Mouse (Mus musculus): ENCODE measurements around the gene St8sia1.

Gene St8sia1

GRCm38 (mm10) chr6:142979665-142980660 is 15.7 kb upstream of the St8sia1 start:
- no peak for DNase-seq (ENCODE audit: low spot score in 2 of 2)

GRCm38 (mm10) chr6:142977221-142977620 is 13.0 kb upstream of the St8sia1 start:
- DNase-seq (ENCODE audit: low spot score in 2 of 2): no peak

- DNase-seq (ENCODE audit: low spot score in 2 of 2): no peak
These were observed 9.0 kb upstream of the St8sia1 start for GRCm38 (mm10) chr6:142973289-142973688.

GRCm38 (mm10) chr6:142972205-142972604 is 8.0 kb upstream of the St8sia1 start:
- peak in 1 of 2 experiments; percentile 41 for DNase-seq (ENCODE audit: low spot score in 2 of 2)

GRCm38 (mm10) chr6:142967407-142967806 is 3.2 kb upstream of the St8sia1 start:
- DNase-seq (ENCODE audit: low spot score in 2 of 2): no peak

- DNase-seq (ENCODE audit: low spot score in 2 of 2): peak; percentile 53 to 66
These were observed 506 bp upstream of the St8sia1 start for GRCm38 (mm10) chr6:142964531-142965385.

- DNase-seq (ENCODE audit: low spot score in 2 of 2): no peak
These were observed 674 bp downstream of the St8sia1 start for GRCm38 (mm10) chr6:142963480-142964075.

- no peak for DNase-seq (ENCODE audit: low spot score in 2 of 2)
These were observed 1.4 kb downstream of the St8sia1 start for GRCm38 (mm10) chr6:142962881-142963280.

- no peak for DNase-seq (ENCODE audit: low spot score in 2 of 2)
These were observed 1.8 kb downstream of the St8sia1 start for GRCm38 (mm10) chr6:142962476-142962875.

GRCm38 (mm10) chr6:142961721-142962455 is 2.4 kb downstream of the St8sia1 start:
- DNase-seq (ENCODE audit: low spot score in 2 of 2): no peak

GRCm38 (mm10) chr6:142956556-142956955 is 7.7 kb downstream of the St8sia1 start:
- no peak for DNase-seq (ENCODE audit: low spot score in 2 of 2)

GRCm38 (mm10) chr6:142955281-142955680 is 9.0 kb downstream of the St8sia1 start:
- DNase-seq (ENCODE audit: low spot score in 2 of 2): peak in 1 of 2 experiments; percentile 13

- DNase-seq (ENCODE audit: low spot score in 2 of 2): peak in 1 of 2 experiments; percentile 12
These were observed 11.1 kb downstream of the St8sia1 start for GRCm38 (mm10) chr6:142953189-142953588.

- no peak for DNase-seq (ENCODE audit: low spot score in 2 of 2)
These were observed 11.8 kb downstream of the St8sia1 start for GRCm38 (mm10) chr6:142952361-142952954.

- DNase-seq (ENCODE audit: low spot score in 2 of 2): peak in 1 of 2 experiments; percentile 54
These were observed 12.5 kb downstream of the St8sia1 start for GRCm38 (mm10) chr6:142951564-142952308.

- peak in 1 of 2 experiments; percentile 49 for DNase-seq (ENCODE audit: low spot score in 2 of 2)
These were observed 13.9 kb downstream of the St8sia1 start for GRCm38 (mm10) chr6:142950354-142950753.

- DNase-seq (ENCODE audit: low spot score in 2 of 2): peak in 1 of 2 experiments; percentile 41
These were observed 15.3 kb downstream of the St8sia1 start for GRCm38 (mm10) chr6:142948955-142949357.

- peak in 1 of 2 experiments; percentile 17 for DNase-seq (ENCODE audit: low spot score in 2 of 2)
These were observed 17.2 kb downstream of the St8sia1 start for GRCm38 (mm10) chr6:142947029-142947428.

GRCm38 (mm10) chr6:142946069-142946871 is 18.0 kb downstream of the St8sia1 start:
- DNase-seq (ENCODE audit: low spot score in 2 of 2): peak in 1 of 2 experiments; percentile 50

All from urinary bladder, postnatal 4 days (tissue).